Mouse (Mus musculus): Measurements from ENCODE around the gene Vps4a.

Vps4a gene

DNA sequence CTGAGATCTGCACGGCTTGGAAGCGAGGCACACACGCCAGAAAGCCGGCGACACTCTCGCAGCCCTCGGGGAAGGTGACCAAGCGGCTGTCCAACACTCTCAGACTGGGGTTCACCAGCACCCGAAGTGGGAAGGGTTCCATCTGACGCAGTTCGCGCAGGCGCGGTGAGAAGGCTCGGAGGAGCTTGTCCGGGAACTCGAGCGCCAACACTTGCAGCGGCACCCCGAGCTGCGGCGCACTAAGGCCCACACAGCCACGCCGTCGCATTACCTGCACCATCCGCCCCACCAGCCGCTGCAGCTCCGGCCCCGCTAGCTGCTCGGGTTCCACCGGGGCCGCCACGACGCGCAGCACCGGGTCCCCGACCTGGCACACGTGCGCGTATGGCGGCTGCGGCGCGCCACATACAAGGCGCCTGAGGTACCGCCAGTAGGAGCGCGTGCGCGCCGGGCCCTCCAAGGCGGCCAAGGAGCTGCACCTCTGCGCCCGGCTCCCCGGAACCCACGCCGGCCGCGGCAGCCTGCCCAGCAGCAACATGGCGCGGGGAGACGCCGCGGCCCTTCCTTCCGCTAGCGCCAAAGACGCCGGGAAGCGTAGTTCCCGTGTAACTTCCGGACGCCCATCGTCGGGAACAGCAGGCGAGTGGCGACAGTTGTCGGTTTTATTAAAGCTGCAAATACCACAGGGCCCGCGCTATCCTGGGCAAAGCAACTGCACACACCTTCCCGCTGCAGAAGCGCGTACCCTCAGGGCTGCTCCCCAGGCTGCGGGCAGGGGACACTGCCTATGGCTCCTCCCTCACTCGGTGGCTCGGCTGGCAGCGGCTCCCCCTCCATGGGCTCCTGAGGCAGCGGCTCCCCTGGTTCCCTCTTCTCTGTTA is 17.3 kb downstream of the Vps4a start, which contains the start of gene Pdf:
Gene Pdf, minus strand, starts transcription at position 554 of the 881 bp plus-strand sequence.
- DNase-seq (ENCODE audit: low spot score): peak; percentile 82

DNA sequence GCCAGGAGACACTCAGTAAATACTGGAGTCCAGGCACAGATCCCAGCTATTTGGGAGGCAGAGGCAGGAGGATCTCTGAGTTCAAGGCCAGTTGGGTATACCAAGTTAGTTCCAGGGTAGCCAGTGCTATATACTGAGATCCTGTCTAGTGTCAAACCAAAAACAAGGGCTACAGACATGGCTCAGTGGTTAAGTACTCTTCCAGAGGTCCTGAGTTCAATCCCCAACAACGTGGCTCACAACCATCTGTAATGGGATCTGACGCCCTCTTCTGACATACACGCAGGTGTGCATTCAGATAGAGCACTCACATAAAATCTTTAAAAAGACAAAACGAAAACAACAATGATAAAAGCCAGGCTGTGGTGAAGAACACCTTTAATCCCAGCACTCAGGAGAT is 18.5 kb downstream of the Vps4a start:
- DNase-seq (ENCODE audit: low spot score): no peak

DNA sequence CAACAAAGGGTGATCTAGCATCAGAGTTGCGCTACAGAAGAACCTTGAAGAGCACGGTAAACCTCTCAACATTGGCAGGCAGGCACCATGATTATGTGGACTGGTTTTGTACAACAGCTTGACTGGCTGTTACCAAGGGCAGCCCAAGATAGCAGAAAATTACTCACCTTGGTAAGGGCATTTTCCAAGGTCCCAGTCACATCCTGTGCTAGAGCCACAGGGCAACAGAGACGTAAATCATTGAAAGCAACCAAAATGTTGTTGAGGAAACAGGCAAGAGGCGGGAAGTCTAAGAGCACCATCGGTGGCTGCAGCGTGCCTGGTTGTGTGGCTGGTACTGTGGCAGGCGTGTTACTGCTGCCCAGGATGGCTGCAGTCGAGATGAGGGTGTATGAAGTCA is 21.0 kb downstream of the Vps4a start:
- no peak for DNase-seq (ENCODE audit: low spot score)

DNA sequence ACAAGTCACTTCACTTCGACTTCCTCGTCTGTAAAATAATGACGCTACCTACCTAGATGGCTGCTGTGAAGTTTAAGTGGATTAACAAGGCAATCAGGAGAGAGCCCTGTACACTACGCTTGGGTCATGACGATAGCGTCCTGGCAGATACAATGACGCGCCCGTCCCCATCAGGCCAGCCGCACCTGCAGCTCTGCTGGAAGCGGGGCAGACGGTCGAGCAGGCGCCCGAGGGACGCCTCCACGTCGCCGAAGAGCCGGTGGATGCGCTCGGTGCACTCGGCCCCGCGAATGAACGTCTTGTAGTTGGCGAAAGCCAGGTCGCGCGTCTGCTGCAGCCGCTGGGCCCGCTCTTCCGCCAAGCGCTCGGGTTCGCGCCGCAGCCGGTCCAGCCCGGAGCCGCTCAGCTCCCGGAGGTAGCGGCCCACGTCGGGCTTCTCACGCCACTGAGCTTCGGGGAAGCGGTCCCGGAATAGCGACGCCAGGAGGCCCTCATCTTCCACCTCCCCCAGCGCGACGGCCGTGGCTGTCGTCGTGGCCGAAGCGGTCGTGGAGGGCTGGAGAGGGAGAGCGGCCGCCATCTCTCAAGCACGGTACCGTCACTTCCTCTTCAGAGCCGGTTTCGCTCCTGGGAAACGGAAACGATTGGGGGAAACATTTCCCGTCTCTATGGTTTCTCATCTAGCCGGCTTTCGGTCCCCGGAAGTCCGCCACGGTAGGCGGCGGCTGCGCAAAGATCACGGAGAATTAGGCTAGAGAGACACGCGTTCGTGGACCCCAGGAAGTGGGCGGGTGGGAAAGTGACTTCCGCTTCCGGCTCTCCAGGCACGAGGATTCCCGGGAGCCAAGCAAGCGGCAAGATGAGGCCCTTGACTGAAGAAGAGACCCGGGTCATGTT is 25.3 kb downstream of the Vps4a start, which contains the start of the genes Cog8 and Nip7:
Gene Cog8, minus strand, starts transcription at position 614 of the 897 bp plus-strand sequence.
Gene Nip7, plus strand, starts transcription at position 802 of the 897 bp plus-strand sequence.
- peak; percentile 98 for DNase-seq (ENCODE audit: low spot score)

DNA sequence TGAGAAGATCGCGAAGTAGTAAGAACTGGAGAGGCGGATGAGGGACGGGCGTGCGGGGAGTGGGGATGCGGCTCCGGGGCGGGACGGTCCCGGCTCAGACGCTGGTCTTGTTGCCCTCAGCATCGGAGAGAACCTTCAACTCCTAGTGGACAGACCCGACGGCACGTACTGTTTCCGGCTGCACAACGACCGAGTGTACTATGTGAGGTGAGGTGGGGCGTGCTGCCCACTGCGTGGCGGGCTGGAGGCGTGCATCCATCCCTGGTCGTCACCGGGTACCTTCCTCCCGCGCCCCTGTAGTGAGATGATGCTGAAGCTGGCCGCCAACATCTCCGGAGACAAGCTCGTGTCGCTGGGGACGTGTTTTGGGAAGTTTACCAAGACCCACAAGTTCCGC is 25.9 kb downstream of the Vps4a start:
- no peak for DNase-seq (ENCODE audit: low spot score)

DNA sequence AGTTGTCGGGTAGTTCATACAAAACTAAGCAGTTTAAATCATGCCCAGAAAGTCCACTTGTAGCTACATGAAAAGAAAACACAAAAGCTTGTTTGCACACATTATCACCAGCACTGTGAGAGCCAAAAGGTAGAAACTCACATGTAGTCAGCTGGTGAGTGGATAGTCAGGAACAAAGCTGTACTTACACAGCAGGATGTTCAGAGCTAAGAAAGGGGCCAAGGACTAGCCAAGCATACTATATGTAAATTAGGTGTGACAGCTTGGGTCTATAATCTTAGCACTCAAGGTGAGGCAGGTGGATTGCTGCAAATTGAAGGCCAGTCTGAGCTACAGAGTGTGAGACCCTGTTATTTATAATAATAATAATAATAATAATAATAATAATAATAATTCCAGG is 31.6 kb downstream of the Vps4a start:
- no peak for DNase-seq (ENCODE audit: low spot score)

DNA sequence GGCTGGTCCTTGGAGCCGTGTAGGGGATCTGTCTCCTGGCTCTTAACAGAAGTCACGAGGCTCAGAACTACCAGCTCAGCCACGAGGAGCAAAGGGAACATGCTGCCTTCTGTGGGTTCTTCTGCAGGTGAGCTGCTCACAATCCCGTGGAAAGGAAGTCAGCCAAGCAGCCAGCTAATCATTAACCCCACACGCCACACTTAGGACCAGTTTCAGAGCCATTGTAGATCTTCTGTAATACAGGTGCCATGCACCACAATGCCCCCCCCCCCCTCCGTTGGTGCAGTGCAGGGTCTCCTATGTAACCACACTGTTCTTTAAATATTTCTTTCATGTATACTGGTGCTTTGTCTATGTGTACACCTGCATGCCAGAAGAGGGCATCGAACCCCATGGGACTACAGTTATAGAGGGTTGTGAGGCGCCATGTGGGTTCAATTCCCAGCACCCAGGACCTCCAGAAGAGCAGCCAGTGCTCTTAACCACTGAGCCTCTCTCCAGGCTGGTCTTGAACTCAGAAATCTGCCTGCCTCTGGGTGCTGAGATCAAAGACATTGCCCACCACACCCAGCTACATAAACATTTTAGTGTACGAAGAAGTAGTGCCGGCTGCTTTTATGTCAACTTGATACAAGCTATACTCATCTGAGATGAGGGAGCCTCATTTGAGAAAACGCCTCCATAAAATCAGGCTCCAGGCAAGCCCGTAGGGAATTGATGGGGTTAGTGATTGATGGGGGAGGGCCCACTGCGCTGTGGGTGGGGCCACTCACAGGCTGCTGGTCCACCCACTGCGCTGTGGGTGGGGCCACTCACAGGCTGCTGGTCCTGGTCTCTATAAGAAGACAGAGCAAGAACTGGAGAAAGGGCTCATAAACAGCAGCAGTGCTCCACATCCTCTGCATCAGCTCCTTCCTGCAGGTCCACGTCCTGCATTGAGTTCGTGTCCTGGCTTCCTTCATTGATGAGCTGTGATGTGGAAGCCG is 34.8 kb downstream of the Vps4a start, which contains the start of gene Tmed6:
Gene Tmed6, minus strand, starts transcription at position 134 of the 986 bp plus-strand sequence.
- no peak for DNase-seq (ENCODE audit: low spot score)

DNA sequence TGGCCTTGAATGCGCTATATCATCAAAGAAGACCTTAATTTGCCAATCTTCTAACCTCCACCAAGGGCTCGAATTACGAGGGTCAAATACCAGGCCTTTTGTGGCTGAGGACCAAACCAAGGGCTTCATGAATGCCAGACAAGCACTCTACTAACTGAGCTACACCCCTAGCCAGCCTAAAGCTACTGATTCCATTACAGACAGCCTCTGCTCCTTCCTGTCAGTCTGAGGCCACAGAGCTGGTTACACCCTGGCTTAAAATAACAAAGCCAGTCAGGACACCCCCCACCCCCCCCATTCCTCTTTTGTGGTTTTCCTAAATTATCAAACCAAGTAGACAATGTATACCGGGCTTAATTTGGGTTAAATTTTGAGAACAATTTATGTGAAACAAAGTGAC is 42.7 kb downstream of the Vps4a start:
- no peak for DNase-seq (ENCODE audit: low spot score)

DNA sequence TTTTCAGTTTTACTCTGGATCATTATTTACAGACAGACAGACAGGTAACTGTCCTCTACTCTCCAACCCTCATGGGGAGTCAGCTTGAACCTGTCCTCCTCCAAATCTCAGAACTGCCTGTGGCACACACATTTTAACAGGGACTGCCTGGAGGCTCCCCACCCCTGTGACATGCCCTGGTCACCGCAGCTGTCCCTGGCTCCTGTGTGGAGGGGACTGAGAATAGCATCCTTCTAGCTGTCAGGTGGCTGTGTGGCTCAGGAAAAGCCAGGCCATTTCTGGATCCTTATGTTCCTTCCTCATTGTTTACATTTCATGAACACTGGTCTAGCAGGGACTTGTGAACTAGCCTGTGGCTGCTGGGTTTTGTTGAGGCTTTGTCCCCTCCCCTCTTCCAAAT is 43.1 kb downstream of the Vps4a start:
- no peak for DNase-seq (ENCODE audit: low spot score)

DNA sequence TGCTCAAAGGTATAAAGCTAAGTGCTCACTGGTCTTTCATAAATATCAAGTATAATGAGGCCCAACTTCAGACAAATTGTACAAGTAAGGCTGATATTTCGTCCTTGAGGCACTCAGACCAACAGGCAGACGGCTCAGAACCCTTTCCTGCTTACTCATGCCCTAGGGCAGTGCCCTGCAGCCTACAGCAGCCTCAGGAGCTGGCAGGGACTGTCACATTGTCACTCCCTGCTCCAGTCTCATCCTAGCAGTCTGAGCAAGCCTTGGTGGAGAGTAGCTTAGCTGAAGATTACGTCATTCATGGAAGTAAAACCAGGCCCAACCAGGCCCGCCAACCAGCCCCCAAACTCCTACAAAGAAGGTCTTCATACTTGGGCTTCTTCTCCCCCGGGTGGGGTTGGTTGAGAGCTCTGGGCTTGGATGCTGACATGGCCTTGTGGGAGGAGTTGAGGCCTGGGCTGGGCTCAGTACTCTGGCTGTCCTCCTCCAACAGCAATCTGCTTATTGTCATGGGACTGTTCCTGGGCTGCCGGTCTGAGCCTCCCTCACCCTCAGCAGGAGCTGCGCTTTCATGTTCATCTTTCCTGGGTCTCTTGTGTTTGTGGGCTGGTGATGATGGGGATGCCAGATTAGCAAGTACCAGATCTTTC is 45.3 kb downstream of the Vps4a start:
- DNase-seq (ENCODE audit: low spot score): no peak

DNA sequence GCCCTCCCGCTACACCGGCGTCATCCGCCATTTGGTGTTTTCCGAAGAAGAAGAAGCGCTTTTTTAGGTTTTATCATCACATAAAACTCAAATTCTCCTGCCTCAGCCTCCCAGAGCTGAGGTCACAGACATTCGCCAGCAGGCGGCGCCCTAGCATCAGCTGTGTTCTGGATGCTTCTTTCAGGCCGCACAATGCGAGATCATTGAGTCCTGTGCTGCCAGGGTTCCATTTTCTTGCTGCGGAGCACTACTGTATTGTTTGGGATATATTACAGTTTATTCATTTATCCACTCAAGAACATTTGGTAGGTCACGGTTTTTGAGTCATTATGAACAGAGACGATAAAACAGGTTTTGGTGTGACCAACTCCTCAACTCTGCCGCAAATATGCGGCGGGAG is 54.3 kb downstream of the Vps4a start:
- DNase-seq (ENCODE audit: low spot score): no peak

DNA sequence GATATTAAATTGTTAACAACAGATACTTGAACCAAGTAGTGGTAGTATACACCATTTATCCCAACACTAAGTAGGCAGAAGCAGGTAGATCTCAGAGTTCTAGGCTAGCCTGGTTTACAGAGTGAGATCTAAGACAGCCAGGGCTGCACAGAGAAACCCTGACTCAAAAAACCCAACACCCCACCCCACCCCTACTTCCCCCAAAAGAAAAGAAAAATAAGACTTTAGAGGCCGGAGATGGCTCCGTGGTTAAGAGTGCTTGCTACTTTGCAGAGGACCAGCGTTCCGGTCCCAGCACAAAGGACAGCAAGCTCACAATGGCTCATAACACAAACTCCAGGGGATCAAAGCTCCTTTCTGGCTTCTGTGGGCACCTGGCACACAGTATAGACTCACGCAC is 55.0 kb downstream of the Vps4a start:
- DNase-seq (ENCODE audit: low spot score): no peak

DNA sequence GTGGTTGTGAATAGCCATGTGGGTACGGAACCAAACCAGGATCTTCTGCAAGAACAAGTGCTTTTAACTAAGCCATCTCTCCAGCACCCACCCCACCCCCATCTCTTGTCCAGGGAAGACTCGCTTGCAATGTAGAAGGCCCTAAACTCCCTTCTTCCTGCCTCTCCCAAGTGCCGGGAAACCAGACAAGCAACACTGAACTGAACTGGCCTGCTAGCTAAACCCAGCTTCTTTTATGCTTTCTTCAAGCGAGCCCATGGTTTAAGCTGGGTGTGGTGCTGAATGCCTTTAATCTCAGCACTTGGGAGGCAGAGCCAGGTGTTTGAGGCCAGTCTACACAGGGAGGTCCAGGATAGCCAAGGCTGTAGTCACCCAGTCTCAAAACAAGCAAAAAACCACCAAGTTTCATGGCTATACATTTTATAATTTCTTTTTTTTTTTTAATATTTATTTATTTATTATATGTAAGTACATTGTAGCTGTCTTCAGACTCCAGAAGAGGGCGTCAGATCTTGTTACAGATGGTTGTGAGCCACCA is 57.6 kb downstream of the Vps4a start:
- no peak for DNase-seq (ENCODE audit: low spot score)

DNA sequence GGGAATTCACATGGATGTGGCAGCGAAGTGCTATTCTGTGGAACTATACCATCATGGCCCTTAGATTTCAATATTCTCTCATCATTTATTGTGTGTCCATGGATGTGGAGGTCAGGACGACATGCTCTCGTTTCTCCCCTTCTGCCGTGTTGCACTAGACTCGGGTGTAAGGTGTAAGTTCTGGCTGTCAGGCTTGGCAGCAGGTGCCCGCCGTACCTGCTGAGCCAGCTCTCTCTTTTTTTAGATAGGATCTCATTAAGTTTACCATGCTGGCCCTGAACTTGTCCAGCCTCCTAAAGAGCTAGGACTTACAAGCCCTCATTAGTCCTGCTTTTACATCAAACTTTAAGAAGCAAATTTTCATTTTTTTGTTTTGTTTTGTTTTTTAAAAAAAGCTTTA is 59.5 kb downstream of the Vps4a start:
- DNase-seq (ENCODE audit: low spot score): no peak
